26 mouse cellular contexts compared by ENCODE assay signal in genomic region chr9:31648551-31648950, GRCm38 (mm10).
"Had no signal": no experiment of that assay in that cellular context is flagged by ENCODE, and none has a peak within 500 bp of the region (broad histone marks: within the 10 kb centered on the region; RNA-seq: fewer than 3 reads in every experiment).

No protein-coding gene starts in this region.

- H3K4me3 ChIP-seq: heart, embryonic 13.5 days; heart, embryonic 15.5 days; hindbrain, embryonic 10.5 days; hindbrain, embryonic 12.5 days; intestine, embryonic 15.5 days; layer of hippocampus, adult 2 months; left cerebral cortex, adult 2 months; limb, embryonic 10.5 days; limb, embryonic 12.5 days; liver, embryonic 13.5 days had no signal

- H3K4me1 ChIP-seq: heart, embryonic 15.5 days; hindbrain, embryonic 10.5 days; hindbrain, embryonic 12.5 days; intestine, embryonic 15.5 days; limb, embryonic 10.5 days; limb, embryonic 12.5 days; liver, embryonic 13.5 days had no signal

- H3K4me2 ChIP-seq: heart, embryonic 11.5 days; heart, embryonic 13.5 days; heart, embryonic 15.5 days; hindbrain, embryonic 12.5 days; hindbrain, embryonic 14.5 days; intestine, embryonic 15.5 days; limb, embryonic 12.5 days; liver, embryonic 11.5 days; liver, embryonic 13.5 days had no signal

- ATAC-seq: hindbrain, embryonic 16.5 days; inflammation-experienced regulatory T-cells, adult 6 months; intestine, embryonic 15.5 days; intestine, postnatal 0 days had no signal

- H3K36me3 ChIP-seq: heart, embryonic 13.5 days; heart, embryonic 15.5 days; hindbrain, embryonic 10.5 days; hindbrain, embryonic 12.5 days; intestine, embryonic 15.5 days; limb, embryonic 10.5 days; limb, embryonic 12.5 days; liver, embryonic 13.5 days had no signal

- H3K27ac ChIP-seq: heart, embryonic 13.5 days; heart, embryonic 15.5 days; hindbrain, embryonic 10.5 days; hindbrain, embryonic 12.5 days; hindbrain, embryonic 14.5 days; intestine, embryonic 15.5 days; layer of hippocampus, adult 2 months; left cerebral cortex, adult 2 months; limb, embryonic 10.5 days; limb, embryonic 12.5 days; liver, embryonic 13.5 days had no signal

- DNase-seq: gastrocnemius, postnatal 14 days; gastrocnemius, postnatal 36 days; heart, adult 18-20 months; heart, postnatal 4 days; kidney, adult 18-20 months; kidney, adult 8-10 months; kidney, postnatal 10 days; kidney, postnatal 25 days; kidney, postnatal 4 days; liver; liver, embryonic 13.5 days had no signal

- H3K9ac ChIP-seq: heart, embryonic 13.5 days; heart, embryonic 15.5 days; hindbrain, embryonic 12.5 days; hindbrain, embryonic 14.5 days; intestine, embryonic 15.5 days; limb, embryonic 12.5 days; liver, embryonic 13.5 days had no signal

- H3K9me3 ChIP-seq: heart, embryonic 13.5 days; heart, embryonic 15.5 days; hindbrain, embryonic 10.5 days; hindbrain, embryonic 12.5 days; intestine, embryonic 15.5 days; limb, embryonic 10.5 days; limb, embryonic 12.5 days; liver, embryonic 13.5 days had no signal

- H3K27me3 ChIP-seq: heart, embryonic 13.5 days; heart, embryonic 15.5 days; hindbrain, embryonic 12.5 days; intestine, embryonic 15.5 days; limb, embryonic 12.5 days; liver, embryonic 13.5 days had no signal
